Mouse (Mus musculus) left cerebral cortex, adult 9 months (tissue): ENCODE results near the gene Acer2.

Experiments used
- DNase-seq, 2 experiments: peaks; one replicate each; pipeline ENCODE4 v3.0.0; 2022; ENCODE audit warnings: low spot score in 2 of 2

The Acer2 gene

GRCm38 (mm10) chr4:86887879-86888278 lies 13.7 kb downstream of the Acer2 start:
- DNase-seq: no peak

- no peak for DNase-seq
Observed at GRCm38 (mm10) chr4:86897411-86897810, 23.2 kb downstream of the Acer2 start.

GRCm38 (mm10) chr4:86898791-86899474 lies 24.7 kb downstream of the Acer2 start:
- no peak for DNase-seq

- no peak for DNase-seq
Observed at GRCm38 (mm10) chr4:86902351-86902750, 28.2 kb downstream of the Acer2 start.

GRCm38 (mm10) chr4:86904969-86905368 lies 30.8 kb downstream of the Acer2 start:
- no peak for DNase-seq

GRCm38 (mm10) chr4:86905869-86906268 lies 31.7 kb downstream of the Acer2 start:
- no peak for DNase-seq

GRCm38 (mm10) chr4:86911576-86912341 lies 37.6 kb downstream of the Acer2 start:
- DNase-seq: no peak

GRCm38 (mm10) chr4:86912757-86913156 lies 38.6 kb downstream of the Acer2 start:
- no peak for DNase-seq

GRCm38 (mm10) chr4:86916062-86916461 lies 41.9 kb downstream of the Acer2 start:
- DNase-seq: no peak

GRCm38 (mm10) chr4:86923476-86924055 lies 49.4 kb downstream of the Acer2 start:
- peak in 1 of 2 experiments; percentile 7 for DNase-seq

- DNase-seq: peak; percentile 25 to 88
Observed at GRCm38 (mm10) chr4:86924804-86925458, 50.7 kb downstream of the Acer2 start.

- DNase-seq: no peak
Observed at GRCm38 (mm10) chr4:86926997-86927396, 52.8 kb downstream of the Acer2 start.

GRCm38 (mm10) chr4:86930101-86930635 lies 56.0 kb downstream of the Acer2 start:
- DNase-seq: no peak

- DNase-seq: peak in 1 of 2 experiments; percentile 53
Observed at GRCm38 (mm10) chr4:86930636-86931456, 56.6 kb downstream of the Acer2 start.

- no peak for DNase-seq
Observed at GRCm38 (mm10) chr4:86933026-86933425, 58.8 kb downstream of the Acer2 start.

- no peak for DNase-seq
Observed at GRCm38 (mm10) chr4:86936217-86936616, 62.0 kb downstream of the Acer2 start.

- DNase-seq: no peak
Observed at GRCm38 (mm10) chr4:86936706-86937105, 62.5 kb downstream of the Acer2 start.

- DNase-seq: no peak
Observed at GRCm38 (mm10) chr4:86942656-86943055, 68.5 kb downstream of the Acer2 start.

GRCm38 (mm10) chr4:86943296-86943695 lies 69.1 kb downstream of the Acer2 start:
- DNase-seq: no peak

GRCm38 (mm10) chr4:86948794-86949193 lies 74.6 kb downstream of the Acer2 start:
- no peak for DNase-seq

GRCm38 (mm10) chr4:86953519-86953918 lies 79.3 kb downstream of the Acer2 start:
- DNase-seq: peak in 1 of 2 experiments; percentile 23
